Mouse (Mus musculus): ENCODE data around the gene Amph. TPM values are rescaled to one million over a fixed set of nuclear protein-coding genes. Genes with fewer than 3 reads are reported as not detected.

Amph gene
- polyA plus RNA-seq, 1 experiment from 2014 or later = 45.0 TPM

DNA sequence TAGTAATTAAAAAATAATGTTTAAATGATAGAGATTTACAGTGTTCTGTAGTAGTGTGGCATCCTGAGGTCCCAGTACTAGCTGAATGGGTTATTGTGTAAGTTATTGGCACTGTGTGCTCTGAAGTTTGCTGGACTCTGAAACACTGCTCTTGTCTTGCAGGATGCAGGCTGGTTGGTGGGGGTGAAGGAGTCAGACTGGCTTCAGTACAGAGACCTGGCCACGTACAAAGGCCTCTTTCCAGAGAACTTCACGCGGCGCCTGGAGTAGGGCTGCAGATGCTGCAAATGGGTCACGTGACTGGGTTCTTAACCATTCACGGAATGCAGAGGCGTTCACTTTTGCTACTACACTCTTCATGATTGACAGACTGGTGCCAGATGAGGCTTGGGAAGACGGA is 201.6 kb downstream of the Amph start:
- Histone ChIP-seq H3K27me3 (replicated peaks; ENCODE audit: control insufficient read depth, insufficient read depth, low read length) (no peaks in the 10 kb centered on the region), H3K9ac (replicated peaks; ENCODE audit: low read depth, low read length) (no peak overlapping the region), H3K36me3 (ENCODE audit: control insufficient read depth, insufficient read depth) (peaks cover 2% of the 10 kb centered on the region), H3K4me1 (replicated peaks; ENCODE audit: control insufficient read depth, insufficient read depth, low read length) (no peaks in the 10 kb centered on the region), H3K9me3 (ENCODE audit: control insufficient read depth, low read length) (no peaks in the 10 kb centered on the region), H3K27ac (ENCODE audit: low read length) (no peak overlapping the region), H3K4me3 (replicated peaks; ENCODE audit: low read length) (no peak overlapping the region), H3K4me2 (ENCODE audit: low read length) (no peak overlapping the region)
- ATAC-seq = no peak
- WGBS = 84% methylated on average over 8 of the region's 8 CpGs

DNA sequence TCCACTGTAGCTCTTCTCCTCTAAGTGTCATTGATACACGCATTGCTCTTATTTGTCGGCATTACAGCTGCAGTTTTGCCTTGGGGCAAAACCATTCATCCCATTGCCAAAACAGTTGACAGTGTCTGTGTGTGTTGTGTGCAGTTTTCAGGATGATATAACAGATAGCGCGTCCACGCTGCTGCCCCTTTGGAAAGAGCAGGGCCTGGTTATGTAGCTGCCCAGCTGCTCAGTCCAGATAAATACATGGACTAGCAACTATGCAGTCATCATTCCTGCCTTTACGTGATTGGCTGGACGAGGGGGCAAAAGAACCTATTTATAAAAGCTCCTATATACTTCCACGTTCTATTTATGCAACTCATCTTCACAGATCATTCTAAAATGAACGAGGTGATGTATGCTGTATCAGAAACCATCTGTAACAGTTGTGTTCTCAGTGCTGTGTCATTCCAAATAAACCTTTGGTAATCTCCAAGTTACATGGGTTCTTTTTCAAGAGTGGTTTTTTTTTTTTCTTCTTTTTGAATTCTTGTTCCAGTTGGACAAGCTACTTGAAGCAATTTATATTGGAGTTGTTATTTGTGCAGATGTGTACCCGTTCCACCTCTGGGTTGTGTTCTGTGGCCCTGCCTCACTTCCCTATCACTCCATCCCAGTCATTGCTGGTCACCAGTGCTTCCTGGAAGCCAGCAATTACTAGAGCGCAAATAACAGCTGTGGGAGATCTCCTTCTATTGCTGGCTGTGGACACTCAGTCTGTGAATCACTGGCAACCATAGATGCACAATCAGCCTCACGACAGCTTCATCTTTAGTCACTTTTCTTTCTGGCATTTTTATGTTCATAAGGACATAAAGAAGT is 202.7 kb downstream of the Amph start:
- no peak overlapping the region for H3K27ac ChIP-seq (ENCODE audit: low read length)
- H3K9ac ChIP-seq (replicated peaks; ENCODE audit: low read depth, low read length) = no peak overlapping the region
- H3K27me3 ChIP-seq (replicated peaks; ENCODE audit: control insufficient read depth, insufficient read depth, low read length) = no peaks in the 10 kb centered on the region
- no peak overlapping the region for H3K4me3 ChIP-seq (replicated peaks; ENCODE audit: low read length)
- no peak for ATAC-seq
- H3K4me1 ChIP-seq (replicated peaks; ENCODE audit: control insufficient read depth, insufficient read depth, low read length) = no peaks in the 10 kb centered on the region
- no peaks in the 10 kb centered on the region for H3K9me3 ChIP-seq (ENCODE audit: control insufficient read depth, low read length)
- 93% methylated on average over 12 of the region's 12 CpGs for WGBS
- H3K36me3 ChIP-seq (ENCODE audit: control insufficient read depth, insufficient read depth) = peaks cover 2% of the 10 kb centered on the region
- H3K4me2 ChIP-seq (ENCODE audit: low read length) = no peak overlapping the region

DNA sequence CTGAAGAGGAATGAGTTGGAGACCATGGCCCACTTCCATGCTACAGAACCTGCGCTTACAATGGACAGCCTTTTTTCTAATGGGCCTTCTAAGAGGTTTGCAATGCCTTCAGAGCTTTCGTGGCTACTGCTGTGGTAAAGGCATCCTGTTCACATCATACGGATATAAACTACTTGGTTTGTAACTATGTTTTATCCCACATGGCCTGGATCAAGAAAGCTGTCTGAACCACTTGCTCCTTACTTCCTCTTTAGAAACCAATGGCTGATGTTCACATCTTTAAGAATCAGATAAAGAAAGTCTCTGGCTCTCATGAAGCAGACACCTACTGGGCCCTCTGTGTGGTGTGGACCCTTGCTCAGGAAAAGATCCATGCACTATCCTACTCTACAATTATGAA is 204.1 kb downstream of the Amph start:
- Histone ChIP-seq H3K27ac (ENCODE audit: low read length) (no peak overlapping the region), H3K9ac (replicated peaks; ENCODE audit: low read depth, low read length) (no peak overlapping the region), H3K4me2 (ENCODE audit: low read length) (no peak overlapping the region), H3K27me3 (replicated peaks; ENCODE audit: control insufficient read depth, insufficient read depth, low read length) (no peaks in the 10 kb centered on the region), H3K9me3 (ENCODE audit: control insufficient read depth, low read length) (no peaks in the 10 kb centered on the region), H3K4me3 (replicated peaks; ENCODE audit: low read length) (no peak overlapping the region), H3K36me3 (ENCODE audit: control insufficient read depth, insufficient read depth) (peaks cover 2% of the 10 kb centered on the region; the same call in 1 of the 2 replicates), H3K4me1 (replicated peaks; ENCODE audit: control insufficient read depth, insufficient read depth, low read length) (no peaks in the 10 kb centered on the region)
- WGBS = 96% methylated on average over 3 of the region's 3 CpGs
- no peak for ATAC-seq

DNA sequence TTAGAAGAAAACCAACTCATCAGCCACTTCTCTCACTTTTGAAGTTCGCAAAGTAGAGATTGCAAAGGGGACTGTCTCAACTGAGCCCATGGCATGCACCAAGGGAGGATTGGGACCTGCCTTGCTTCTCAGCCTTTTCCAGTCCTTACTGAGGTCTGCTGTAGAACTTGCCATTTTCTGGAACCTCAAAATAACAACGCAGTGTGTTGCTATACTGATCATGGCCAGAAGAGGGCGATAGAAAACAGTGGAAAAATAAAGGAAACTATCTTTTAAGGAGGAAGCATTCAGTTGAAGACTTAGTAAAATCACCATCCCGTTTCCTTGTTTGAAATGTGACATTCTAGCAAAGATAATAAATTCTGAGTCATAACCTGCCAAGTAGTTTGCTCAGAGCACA is 210.5 kb downstream of the Amph start:
- no peaks in the 10 kb centered on the region for H3K9me3 ChIP-seq (ENCODE audit: control insufficient read depth, low read length)
- no peak overlapping the region for H3K4me2 ChIP-seq (ENCODE audit: low read length)
- no peaks in the 10 kb centered on the region for H3K36me3 ChIP-seq (ENCODE audit: control insufficient read depth, insufficient read depth)
- no peak overlapping the region for H3K4me3 ChIP-seq (replicated peaks; ENCODE audit: low read length)
- 29% methylated on average over 4 of the region's 4 CpGs for WGBS
- no peaks in the 10 kb centered on the region for H3K27me3 ChIP-seq (replicated peaks; ENCODE audit: control insufficient read depth, insufficient read depth, low read length)
- H3K9ac ChIP-seq (replicated peaks; ENCODE audit: low read depth, low read length) = no peak overlapping the region
- no peak for ATAC-seq
- no peak overlapping the region for H3K27ac ChIP-seq (ENCODE audit: low read length)
- no peaks in the 10 kb centered on the region for H3K4me1 ChIP-seq (replicated peaks; ENCODE audit: control insufficient read depth, insufficient read depth, low read length)

DNA sequence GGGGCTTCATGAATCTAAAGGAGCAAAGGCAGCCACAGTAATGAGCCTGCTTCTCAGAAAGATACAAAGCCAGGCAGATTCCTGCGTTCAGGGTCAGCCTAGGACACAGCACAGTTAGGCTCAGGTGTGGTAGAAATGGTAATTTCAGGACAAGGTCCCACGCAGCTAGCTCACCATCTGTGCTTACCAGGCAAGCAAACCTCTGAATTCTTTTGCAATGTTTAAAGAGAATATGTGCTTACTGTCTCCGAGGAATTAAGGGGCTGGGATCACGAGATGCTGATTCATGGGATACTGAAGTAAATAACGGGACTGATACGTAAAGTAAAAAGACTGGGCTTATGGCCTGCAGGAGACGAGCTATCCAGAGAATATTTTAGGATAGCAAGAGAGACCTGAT is 212.6 kb downstream of the Amph start:
- Histone ChIP-seq H3K27ac (ENCODE audit: low read length) (no peak overlapping the region), H3K4me1 (replicated peaks; ENCODE audit: control insufficient read depth, insufficient read depth, low read length) (no peaks in the 10 kb centered on the region), H3K4me3 (replicated peaks; ENCODE audit: low read length) (no peak overlapping the region), H3K9me3 (ENCODE audit: control insufficient read depth, low read length) (no peaks in the 10 kb centered on the region), H3K36me3 (ENCODE audit: control insufficient read depth, insufficient read depth) (no peaks in the 10 kb centered on the region), H3K9ac (replicated peaks; ENCODE audit: low read depth, low read length) (no peak overlapping the region), H3K4me2 (ENCODE audit: low read length) (no peak overlapping the region), H3K27me3 (replicated peaks; ENCODE audit: control insufficient read depth, insufficient read depth, low read length) (no peaks in the 10 kb centered on the region)
- ATAC-seq = no peak
- WGBS = 80% methylated on average over 7 of the region's 7 CpGs

DNA sequence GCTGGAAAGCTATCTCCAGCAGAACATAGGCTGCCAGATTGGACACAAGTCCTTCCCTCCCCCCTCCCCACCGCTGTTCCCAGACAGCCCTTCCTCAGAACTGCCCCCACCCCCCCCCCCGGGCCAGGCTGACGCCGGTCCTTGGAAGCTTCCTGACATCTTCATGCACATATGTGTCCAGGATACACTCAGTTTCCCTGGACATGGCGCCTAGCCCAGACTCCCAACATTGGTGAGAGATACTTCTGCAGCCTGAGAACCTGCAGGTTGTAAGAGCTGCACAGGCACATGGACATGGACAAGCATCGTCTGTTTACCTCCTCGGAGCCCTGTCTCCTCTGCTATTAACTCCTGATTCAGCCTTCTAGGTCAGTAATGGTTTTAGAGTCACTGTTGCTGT is 213.1 kb downstream of the Amph start:
- no peak overlapping the region for H3K4me3 ChIP-seq (replicated peaks; ENCODE audit: low read length)
- H3K9me3 ChIP-seq (ENCODE audit: control insufficient read depth, low read length) = no peaks in the 10 kb centered on the region
- ATAC-seq = no peak
- WGBS = 74% methylated on average over 6 of the region's 7 CpGs
- H3K4me2 ChIP-seq (ENCODE audit: low read length) = no peak overlapping the region
- H3K4me1 ChIP-seq (replicated peaks; ENCODE audit: control insufficient read depth, insufficient read depth, low read length) = no peaks in the 10 kb centered on the region
- H3K27ac ChIP-seq (ENCODE audit: low read length) = no peak overlapping the region
- H3K9ac ChIP-seq (replicated peaks; ENCODE audit: low read depth, low read length) = no peak overlapping the region
- no peaks in the 10 kb centered on the region for H3K27me3 ChIP-seq (replicated peaks; ENCODE audit: control insufficient read depth, insufficient read depth, low read length)
- no peaks in the 10 kb centered on the region for H3K36me3 ChIP-seq (ENCODE audit: control insufficient read depth, insufficient read depth)

DNA sequence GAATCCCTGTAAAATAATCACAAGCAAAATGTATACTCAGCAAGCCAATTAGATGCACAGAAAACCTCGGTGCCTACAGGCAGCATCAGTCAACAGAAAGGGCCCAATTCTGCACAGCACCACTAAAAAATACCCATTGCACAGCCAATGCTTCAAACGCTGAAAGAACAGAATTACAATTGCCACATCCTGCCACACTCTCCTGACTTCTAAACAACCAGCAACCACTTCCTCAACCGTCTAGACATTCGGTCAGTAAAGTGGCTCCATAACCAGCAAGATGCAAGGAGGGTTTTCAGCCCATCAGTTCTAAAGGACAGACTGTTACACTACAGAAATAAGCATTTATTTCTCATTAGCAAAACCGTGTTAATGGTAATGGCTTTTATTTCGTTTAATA is 214.1 kb downstream of the Amph start:
- H3K4me1 ChIP-seq (replicated peaks; ENCODE audit: control insufficient read depth, insufficient read depth, low read length) = no peaks in the 10 kb centered on the region
- WGBS = 85% methylated on average over 6 of the region's 6 CpGs
- no peak overlapping the region for H3K27ac ChIP-seq (ENCODE audit: low read length)
- no peak overlapping the region for H3K4me2 ChIP-seq (ENCODE audit: low read length)
- H3K36me3 ChIP-seq (ENCODE audit: control insufficient read depth, insufficient read depth) = no peaks in the 10 kb centered on the region
- H3K27me3 ChIP-seq (replicated peaks; ENCODE audit: control insufficient read depth, insufficient read depth, low read length) = no peaks in the 10 kb centered on the region
- no peaks in the 10 kb centered on the region for H3K9me3 ChIP-seq (ENCODE audit: control insufficient read depth, low read length)
- H3K4me3 ChIP-seq (replicated peaks; ENCODE audit: low read length) = no peak overlapping the region
- ATAC-seq = no peak
- H3K9ac ChIP-seq (replicated peaks; ENCODE audit: low read depth, low read length) = no peak overlapping the region

DNA sequence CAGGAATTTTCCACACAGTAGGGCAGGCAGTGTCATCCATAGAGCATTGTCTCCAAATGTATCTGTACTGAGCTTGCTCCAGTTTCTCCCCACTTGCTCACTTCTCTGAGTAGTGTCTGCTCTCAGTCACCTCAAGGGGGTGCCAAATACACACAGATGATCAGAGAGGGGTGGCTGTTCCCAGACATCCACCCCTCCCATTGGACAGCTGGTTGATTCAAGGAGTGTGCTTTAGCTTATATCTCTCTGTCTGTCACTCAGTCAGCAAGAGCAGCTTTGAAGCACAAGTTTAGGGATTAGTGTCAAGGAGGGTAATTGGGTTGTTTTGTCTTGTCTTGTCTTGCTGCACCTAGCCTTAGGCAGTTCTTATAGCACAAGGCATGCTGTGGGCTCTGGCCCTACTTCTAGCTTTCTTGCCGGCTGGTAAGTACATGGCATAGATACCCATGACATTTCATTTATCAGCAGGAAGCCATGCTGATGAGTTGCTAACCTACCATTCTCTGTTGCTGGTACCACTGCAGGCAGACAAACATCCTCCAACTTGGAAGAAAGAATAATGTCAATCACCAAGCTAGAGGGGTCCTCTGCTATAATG is 229.8 kb downstream of the Amph start:
- H3K27me3 ChIP-seq (replicated peaks; ENCODE audit: control insufficient read depth, insufficient read depth, low read length) = no peaks in the 10 kb centered on the region
- H3K9ac ChIP-seq (replicated peaks; ENCODE audit: low read depth, low read length) = no peak overlapping the region
- H3K4me2 ChIP-seq (ENCODE audit: low read length) = no peak overlapping the region
- no peaks in the 10 kb centered on the region for H3K4me1 ChIP-seq (replicated peaks; ENCODE audit: control insufficient read depth, insufficient read depth, low read length)
- 66% methylated on average over 1 of the region's 1 CpGs for WGBS
- peak; percentile 97 for ATAC-seq
- no peak overlapping the region for H3K27ac ChIP-seq (ENCODE audit: low read length)
- H3K9me3 ChIP-seq (ENCODE audit: control insufficient read depth, low read length) = no peaks in the 10 kb centered on the region
- H3K4me3 ChIP-seq (replicated peaks; ENCODE audit: low read length) = no peak overlapping the region
- no peaks in the 10 kb centered on the region for H3K36me3 ChIP-seq (ENCODE audit: control insufficient read depth, insufficient read depth)

DNA sequence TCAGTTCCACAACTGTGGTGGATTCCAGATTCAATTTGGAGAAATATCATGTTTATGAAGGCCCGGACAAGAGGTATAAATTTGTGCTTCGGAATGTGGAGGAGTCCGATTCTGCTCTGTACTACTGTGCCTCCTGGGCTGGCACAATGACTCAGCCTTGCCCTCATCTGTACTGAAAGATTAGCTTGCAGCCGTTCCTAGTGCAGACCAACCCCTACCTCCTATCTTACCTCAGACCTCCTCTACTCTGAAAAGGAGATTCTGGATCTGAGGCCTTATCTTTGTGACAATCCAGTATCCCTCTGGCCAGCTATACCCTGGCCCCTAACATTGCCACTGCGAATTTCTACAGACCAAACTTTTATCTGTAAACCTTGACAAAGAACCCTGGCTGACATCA is 230.3 kb downstream of the Amph start:
- Histone ChIP-seq H3K36me3 (ENCODE audit: control insufficient read depth, insufficient read depth) (no peaks in the 10 kb centered on the region), H3K27me3 (replicated peaks; ENCODE audit: control insufficient read depth, insufficient read depth, low read length) (no peaks in the 10 kb centered on the region), H3K4me3 (replicated peaks; ENCODE audit: low read length) (no peak overlapping the region), H3K9ac (replicated peaks; ENCODE audit: low read depth, low read length) (no peak overlapping the region), H3K4me1 (replicated peaks; ENCODE audit: control insufficient read depth, insufficient read depth, low read length) (no peaks in the 10 kb centered on the region), H3K4me2 (ENCODE audit: low read length) (no peak overlapping the region), H3K27ac (ENCODE audit: low read length) (no peak overlapping the region), H3K9me3 (ENCODE audit: control insufficient read depth, low read length) (no peaks in the 10 kb centered on the region)
- 92% methylated on average over 5 of the region's 5 CpGs for WGBS
- ATAC-seq = no peak
